Mouse (Mus musculus) brain, embryonic 14.5 days (tissue): ENCODE measurements around the gene Pate2.

Experiments used
- CTCF ChIP-seq: fragments of 200-500 bp; IDR thresholded peaks from 2 replicates; pipeline ENCODE4 v1.5.1; 2012; ENCODE audit warnings: inconsistent platforms, mild to moderate bottlenecking, moderate library complexity, borderline replicate concordance; ENCODE audit not compliant: insufficient read depth, insufficient read length; ENCODE audit errors: extremely low read depth
- POLR2A ChIP-seq: fragments of 200-500 bp; IDR thresholded peaks from 2 replicates; pipeline ENCODE4 v1.6.1; 2012; ENCODE audit warnings: mild to moderate bottlenecking, inconsistent platforms, borderline replicate concordance; ENCODE audit not compliant: poor library complexity, insufficient read depth, insufficient read length, severe bottlenecking; ENCODE audit errors: extremely low read depth

DNA sequence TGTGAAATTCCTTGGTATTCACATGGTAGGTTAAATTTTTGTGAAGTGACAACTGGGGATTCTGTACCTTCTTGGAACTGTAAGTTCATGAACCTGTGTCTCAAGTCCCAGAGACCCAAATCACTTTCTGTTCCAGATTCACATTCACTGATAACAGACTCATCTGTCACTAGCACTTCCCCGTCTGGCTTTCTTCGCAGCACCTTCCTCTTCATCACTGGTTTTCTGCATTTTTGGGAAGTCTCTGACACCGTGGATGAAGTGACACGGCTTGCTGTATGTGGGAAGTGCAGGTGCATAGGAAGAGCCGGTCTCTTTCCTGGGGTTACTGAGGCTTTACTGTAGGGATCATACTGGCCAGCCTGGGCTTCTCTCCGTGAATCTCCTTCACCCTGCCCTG, 8.5 kb upstream of the Pate2 start:
- TF ChIP-seq CTCF (no peak), POLR2A (no peak)
